Mouse (Mus musculus): ENCODE measurements around the gene Efs.

Gene Efs

DNA sequence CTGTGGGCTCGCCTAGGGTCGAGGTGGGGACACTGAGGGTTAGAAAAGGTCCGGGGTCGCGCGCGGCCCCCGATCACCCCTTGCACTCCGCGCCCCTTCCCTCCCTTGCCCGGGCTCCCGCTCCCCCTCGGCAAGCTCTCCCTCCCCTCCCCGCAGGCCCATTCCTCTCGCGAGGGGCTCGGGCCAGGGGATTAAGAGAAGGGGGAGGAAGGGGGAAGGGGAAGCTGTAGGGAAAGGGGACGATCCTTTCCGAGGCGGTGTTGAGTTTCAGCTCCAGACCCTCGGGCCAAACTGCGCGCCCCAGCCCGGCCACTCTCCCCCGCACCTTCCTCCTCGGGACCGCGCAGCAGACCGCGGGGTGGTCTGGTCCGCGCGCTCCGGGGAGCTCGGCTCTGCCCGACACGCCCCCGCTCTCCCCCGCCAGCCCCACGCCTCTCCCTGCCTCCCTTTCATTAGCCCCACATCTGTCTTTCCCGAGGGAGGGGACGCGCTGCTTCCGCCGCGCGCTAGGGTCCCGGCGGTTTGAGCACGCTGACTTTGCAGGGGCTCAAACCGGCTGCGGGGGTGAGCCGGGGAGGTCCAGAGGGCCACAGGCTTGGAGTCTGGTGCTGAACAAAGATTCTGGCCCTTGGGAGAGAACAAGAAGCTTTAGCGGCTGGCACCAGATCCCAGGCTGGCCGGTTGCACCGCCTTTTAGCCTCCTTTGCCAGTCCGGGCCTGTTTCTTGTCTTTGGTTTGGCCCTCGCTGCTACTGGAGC lies 654 bp upstream of the Efs start:
- DNase-seq (ENCODE audit: extremely low read depth, low read depth, low spot score), result peak; percentile 76

DNA sequence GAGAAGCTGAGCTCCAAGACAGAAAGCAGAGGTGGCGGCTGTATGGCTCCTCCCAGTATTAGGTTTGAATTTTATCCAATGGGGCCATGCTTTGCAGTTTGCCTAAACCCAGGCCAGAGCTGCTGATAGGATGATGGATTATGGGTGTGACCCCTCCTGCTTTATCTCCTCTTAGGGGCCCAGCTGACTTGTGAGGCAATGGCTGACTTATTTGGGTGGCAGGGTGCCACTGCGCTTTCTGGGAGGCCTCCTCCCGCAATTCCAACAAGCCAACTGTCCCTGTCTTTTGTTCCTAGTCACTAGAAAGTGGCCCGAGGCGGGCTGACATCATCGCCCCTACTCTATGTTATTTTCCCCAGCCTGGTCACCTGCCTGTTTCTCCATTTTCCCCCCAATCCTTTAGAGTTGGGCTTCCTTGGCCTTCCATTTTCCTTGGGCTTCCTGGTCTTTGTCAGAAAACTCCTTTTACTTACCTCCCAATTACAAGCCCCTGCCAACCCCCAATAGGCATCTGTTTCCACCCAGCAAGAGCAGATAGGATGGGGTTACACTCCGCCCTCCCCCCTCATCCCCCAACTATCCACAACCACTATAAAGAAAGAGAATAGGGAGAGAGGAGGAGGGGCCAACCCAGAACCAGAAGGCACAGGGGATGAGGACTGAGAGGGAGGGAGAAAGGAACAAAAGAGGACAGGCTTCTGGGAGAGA lies 1.1 kb downstream of the Efs start:
- DNase-seq (ENCODE audit: extremely low read depth, low read depth, low spot score), result peak; percentile 84

DNA sequence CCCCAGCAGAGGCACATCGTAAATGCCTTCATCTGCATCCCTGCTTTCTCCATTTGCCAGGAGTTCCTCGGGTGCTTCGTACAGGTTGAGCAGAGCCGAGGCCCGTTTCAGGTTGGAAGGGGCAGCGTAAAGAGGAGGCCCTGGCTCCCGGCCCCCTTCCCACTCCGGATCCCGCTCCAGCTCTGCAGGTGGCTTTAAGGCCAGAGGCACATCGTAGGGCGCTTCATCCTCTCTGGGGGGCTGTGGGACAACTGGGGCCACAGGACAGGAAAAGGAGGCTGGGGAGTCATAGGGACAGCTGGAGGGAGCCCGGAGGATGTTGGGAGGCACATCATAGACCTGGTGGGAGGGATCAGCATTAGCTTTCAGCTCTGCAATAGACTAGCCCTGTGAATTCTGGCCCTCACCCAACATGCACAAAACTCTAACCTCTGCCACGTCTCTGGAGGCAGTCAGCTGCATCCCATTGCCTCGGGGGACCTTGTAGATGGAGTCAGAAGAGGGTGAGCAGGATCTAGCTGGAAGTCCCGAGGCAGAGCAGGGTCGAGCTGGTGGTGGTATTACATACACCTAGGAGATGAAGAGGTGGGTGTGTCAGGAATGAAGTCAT lies 5.7 kb downstream of the Efs start:
- no peak for DNase-seq (ENCODE audit: extremely low read depth, low read depth, low spot score)

DNA sequence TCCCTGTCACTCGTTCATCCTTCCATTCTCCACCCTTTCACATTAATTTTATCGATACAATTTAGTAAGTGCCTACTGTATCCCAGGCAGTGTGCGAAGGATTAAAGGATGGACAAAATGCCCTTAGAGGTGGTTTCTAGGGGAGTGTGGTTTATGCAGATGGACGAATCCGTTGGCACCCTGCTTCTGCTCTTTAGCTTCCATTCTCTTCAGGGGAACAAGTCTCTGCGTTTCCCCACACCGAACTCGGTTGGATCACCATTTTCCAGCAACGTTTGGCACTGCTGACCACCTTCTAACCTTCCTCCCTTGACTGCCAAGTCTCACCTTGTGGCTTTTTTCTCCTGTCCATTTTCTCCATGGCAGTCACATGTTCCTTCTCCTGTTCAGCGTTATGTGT lies 12.6 kb downstream of the Efs start:
- no peak for DNase-seq (ENCODE audit: extremely low read depth, low read depth, low spot score)

DNA sequence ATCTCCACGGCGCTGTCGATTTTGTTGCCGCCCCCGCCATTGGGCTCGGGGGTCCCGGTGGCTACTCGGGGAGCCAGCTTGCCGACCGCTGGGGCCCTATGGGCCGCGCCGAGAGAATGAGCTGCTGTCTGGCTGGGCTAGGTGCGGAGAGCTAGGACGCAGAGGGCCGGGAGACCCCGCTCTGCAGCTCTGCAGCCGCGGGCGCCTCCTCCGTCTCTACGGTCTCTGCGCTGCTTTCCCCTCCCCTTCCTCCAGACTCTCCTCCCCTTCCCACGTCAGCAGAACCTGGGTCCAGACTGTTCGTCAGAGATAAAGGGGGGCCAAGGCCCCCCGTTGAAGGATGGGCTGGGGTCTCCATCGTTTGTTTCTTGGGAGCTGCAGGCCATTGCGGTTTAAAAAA lies 13.0 kb downstream of the Efs start, which contains the start of gene Slc22a17:
Gene Slc22a17 (minus strand): TSS at position 247 of the 400 bp plus-strand sequence.
- no peak for DNase-seq (ENCODE audit: extremely low read depth, low read depth, low spot score)

DNA sequence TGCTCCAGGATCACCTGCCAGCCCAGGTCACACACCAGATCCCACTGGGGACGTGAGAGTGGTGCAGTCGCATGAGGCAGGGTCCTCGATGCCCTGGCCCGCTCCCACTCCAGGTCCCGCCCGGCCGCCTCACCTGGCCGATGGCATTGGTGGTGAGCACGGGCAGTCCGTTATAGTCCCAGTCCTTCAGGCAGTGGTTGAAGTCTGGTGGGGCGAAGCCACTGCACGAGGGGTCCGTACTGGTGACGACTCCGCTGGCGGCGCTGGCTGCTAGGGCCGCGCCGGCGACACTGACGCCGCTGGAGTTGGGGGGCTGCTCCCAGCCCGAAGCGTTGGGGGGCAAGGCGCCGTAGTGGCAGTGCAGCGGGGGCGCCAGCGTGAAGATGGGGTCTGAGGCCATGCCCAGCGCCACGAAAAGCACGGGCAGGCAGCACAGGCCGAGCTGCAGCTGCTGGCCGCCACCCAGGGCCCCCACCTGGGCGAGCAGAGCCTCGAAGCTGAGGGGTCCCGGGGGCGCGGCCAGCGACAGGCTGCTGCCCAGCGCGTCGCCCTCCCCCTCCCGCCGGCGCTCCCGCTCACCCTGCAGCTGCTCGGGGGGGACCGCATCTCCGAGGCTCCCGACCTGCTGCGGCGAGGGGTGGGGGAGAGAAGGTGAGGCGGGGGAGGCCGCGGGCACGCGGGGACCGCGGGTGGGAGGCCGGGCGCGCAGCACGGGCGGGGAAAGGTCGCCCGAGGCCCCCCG lies 13.6 kb downstream of the Efs start:
- DNase-seq (ENCODE audit: extremely low read depth, low read depth, low spot score), result no peak

DNA sequence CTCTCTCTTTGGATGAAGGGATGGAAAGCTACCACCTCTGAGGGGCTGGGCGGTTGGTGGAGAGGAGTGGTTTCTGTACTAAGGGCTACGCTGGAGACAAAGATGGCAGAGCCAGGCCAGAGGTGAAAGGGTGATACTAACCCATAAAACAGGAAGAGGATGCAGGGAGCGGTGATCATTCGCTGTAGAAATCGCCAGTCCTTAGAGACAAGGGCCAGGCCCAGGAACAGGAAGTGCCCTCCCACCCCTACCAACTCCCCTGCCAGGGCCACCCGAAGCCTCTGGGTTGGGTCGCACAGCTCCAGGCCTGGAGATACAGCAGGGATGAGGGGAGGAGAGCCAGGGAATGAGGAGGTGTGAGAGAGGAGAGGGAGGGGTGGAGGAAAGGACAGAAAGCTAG lies 17.2 kb downstream of the Efs start:
- no peak for DNase-seq (ENCODE audit: extremely low read depth, low read depth, low spot score)

DNA sequence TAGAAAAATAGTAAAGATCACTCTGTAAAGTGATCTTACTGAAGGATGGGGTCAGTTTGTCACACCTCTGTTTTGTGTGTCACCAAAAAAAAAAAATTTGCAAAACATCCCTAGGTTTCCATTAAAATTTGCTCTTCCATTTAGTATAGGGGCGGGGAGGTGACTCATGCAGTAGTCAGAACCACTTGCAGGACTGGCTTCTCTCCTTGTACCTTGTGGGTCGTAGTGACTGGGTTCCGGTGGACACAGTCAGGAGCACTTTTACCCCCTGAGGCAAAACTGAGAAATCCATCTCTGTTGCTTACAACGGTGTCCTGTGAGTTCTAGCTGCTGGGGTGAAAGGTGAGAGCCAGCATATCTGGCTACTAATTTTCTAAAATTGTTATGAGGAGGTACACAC lies 22.3 kb downstream of the Efs start:
- DNase-seq (ENCODE audit: extremely low read depth, low read depth, low spot score), result no peak

DNA sequence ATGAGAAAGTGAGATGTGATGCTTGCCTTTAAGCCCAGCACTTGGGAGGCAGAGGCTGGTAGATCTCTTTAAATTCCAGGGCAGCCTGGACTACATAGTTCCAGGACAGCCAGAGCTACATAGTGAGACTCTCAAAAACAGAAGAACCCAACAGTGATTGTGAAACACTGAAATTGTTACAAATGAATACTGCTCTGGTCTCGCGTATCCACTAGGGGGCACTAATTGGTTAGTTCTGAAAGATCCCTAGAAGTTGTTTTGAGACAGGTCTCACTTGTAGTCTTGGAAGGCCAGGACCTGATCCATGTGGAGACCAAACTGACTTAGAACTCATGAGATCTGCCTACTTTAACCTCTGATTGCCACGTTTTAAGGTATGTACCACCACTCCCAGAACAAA lies 25.5 kb downstream of the Efs start:
- peak; percentile 46 for DNase-seq (ENCODE audit: extremely low read depth, low read depth, low spot score)

DNA sequence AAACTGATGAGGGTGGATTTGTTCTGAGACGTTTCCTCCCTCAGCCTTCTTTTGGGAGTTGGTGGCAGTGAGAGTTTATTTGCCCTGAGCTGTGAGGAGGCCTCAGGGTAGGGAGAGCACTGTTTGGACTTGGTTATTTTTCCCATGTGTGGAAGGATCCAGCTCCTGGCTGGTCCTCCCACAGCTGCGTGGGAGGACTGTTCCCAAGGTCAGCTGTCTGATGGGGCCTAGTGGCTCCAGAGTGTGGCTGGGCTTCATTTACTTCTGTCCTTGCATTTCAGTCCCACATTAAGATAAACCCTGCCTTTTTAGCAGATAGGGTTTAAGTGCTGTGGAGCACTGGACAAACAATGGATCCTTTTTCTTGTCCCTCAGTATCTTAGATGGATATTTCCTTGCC lies 28.5 kb downstream of the Efs start:
- DNase-seq (ENCODE audit: extremely low read depth, low read depth, low spot score), result no peak

DNA sequence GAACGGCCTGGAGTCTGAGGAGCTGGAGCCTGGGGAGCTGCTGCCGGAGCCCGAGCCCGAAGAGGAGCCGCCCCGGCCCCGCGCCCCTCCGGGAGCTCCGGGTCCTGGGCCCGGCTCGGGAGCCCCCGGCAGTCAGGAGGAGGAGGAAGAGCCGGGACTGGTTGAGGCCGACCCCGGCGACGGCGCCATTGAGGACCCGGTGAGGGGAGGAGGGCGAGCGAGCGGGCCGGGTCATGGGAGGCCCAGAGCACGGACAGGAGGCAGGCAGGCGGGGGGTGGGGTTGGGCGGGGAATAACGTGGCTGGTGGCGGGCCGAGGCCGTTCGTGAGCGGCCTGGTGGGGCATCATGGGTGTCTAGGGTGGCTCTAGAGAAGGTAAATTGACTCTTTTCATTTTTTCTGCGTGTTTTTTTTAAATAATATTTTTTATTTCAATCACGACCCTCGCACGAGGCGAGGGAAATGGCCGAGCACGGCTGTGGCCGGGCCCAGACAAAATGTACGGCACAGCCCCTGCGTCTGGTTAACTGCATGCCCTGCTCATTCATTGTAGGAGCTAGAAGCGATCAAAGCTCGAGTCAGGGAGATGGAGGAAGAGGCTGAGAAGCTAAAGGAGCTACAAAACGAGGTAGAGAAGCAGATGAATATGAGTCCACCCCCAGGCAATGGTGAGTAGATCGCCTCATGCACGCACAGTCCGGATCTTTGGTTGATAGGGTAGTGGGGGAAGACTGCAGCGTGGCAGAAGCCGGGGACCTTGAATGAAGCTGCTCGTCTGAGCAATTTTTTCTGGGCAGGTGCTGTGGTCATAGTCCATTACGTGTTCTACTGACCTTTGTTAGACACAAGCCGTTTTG lies 31.4 kb downstream of the Efs start:
- DNase-seq (ENCODE audit: extremely low read depth, low read depth, low spot score), result no peak

DNA sequence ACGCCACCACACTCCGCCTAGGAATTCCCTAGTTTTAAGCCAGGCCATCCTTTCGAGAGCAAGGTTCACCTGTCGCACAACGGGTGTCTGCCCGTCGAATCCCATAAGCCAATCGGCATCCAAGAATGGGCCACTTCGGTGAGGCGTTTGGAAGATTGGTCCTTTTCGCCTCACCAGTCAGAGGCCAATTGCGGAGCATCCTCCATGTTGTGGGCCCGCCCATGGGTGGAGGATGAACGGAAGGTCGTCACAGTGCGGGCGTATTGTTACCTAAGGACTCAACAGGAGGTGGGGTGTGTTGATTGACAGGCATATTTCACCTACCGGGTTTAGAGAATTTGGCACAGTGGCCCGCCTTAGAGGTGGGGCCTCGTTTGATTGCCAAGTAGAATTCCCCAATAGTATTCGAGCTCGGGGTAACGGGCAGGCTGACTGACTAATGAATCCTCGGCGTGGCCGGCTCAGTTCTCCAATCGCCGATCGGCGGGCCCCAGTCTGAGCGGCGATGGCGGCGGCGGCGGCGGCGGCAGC lies 32.2 kb downstream of the Efs start:
- peak; percentile 98 for DNase-seq (ENCODE audit: extremely low read depth, low read depth, low spot score)

DNA sequence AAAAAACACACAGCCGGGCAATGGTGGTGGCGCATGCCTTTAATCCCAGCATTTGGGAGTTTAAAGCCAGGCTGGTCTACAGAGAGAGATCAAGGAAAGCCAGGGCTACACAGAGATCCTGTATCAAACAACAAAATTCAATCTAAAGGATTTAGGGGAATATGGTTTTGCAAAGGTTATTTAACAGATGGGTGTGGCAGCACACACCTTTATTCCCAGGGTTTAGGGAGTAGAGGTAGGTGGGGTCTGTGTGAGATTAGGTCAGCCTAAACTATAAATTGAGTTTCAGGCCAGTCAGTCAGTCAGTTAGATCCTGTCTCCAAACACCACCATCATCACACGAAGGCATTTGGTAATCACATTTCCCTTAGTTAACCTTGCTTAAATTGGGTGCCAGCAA lies 33.7 kb downstream of the Efs start, which contains the start of gene Pabpn1:
Gene Pabpn1 (plus strand): TSS at position 301 of the 400 bp plus-strand sequence.
- no peak for DNase-seq (ENCODE audit: extremely low read depth, low read depth, low spot score)

DNA sequence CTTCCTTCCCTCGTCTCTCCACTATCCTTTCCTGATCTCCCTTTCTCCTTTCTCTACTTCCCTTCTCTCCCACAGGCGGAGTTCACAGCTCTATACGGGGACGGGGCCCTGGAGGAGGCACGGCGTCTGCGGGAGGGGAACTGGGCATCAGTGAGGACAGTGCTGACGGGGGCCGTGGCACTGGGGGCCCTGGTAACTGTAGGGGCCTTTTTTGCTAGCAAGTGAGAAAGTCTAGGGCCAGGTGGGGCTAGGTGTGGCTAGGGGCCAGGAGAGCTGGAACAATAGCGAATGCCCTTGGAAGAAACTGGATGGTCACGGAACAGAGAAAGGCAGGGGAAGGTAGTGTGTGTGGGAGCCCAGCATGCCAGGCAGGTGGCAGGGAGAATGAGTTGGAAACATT lies 40.6 kb downstream of the Efs start:
- no peak for DNase-seq (ENCODE audit: extremely low read depth, low read depth, low spot score)

DNA sequence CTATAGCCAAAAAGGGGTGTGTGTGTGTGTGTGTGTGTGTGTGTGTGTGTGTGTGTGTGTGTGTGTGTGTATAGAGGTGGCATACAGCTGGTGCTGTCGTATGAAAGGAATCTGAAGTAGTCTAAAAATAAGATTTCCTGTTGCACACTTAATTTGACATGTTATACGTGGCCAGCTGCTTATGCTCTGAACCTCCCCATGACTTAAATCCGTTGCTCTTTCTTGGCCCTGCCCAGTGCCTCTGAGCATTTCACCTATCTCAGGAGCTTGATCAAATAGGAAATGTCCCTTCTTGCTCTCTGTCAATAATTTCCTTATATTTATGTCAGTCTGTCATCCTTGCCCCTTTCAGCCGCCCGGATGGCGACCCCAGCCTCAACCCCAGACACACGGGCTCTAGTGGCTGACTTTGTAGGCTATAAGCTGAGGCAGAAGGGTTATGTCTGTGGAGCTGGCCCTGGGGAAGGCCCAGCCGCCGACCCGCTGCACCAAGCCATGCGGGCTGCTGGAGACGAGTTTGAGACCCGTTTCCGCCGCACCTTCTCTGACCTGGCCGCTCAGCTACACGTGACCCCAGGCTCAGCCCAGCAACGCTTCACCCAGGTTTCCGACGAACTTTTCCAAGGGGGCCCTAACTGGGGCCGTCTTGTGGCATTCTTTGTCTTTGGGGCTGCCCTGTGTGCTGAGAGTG lies 41.8 kb downstream of the Efs start:
- no peak for DNase-seq (ENCODE audit: extremely low read depth, low read depth, low spot score)

DNA sequence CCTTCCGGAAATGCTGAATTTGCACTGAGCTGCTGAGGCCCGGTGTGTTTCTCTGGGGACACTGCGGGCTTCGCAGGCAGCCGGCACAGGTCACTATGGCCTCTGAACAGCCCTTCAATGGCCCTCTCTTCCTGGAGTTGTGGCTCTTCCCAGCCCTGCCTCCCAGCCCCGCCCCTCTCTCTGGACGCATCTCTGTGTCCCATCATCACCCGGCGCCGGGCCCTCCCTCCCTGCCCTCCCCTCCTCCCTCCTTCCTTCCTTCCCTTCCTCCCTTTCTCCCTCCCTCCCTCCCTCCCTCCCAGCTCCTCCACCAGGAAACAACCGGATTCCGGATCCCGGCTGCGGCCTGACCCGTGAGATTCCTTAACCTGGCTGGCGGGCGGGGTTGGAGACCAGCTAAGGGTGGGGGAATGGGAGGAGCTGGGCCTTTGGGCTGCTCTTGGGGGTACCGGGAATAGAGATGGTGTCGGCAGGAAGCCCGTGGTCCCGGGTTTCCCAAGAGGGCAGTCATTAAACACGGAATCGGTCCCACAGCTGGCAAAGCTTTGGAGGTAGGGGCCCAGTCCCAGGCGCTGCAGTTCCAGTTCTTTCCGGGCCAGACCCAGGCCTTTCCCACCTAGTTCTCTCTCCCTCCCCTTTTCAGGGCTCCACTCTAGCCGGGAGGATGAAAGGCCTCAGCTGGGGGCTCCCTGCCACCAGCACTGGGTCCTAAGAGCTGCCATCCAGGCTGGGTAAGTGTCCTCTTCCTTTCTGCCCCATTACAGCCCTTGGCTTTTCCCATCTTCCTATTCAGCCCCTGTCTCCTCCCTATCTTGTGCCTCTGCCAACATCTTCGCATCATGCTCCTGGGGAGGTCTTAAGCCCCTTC lies 42.5 kb downstream of the Efs start, which contains the start of the genes Bcl2l2 and Gm20521:
Gene Bcl2l2 (plus strand): TSS at position 224 of the 868 bp plus-strand sequence.
Gene Gm20521 (plus strand): TSS at position 288 of the 868 bp plus-strand sequence.
- DNase-seq (ENCODE audit: extremely low read depth, low read depth, low spot score), result no peak

DNA sequence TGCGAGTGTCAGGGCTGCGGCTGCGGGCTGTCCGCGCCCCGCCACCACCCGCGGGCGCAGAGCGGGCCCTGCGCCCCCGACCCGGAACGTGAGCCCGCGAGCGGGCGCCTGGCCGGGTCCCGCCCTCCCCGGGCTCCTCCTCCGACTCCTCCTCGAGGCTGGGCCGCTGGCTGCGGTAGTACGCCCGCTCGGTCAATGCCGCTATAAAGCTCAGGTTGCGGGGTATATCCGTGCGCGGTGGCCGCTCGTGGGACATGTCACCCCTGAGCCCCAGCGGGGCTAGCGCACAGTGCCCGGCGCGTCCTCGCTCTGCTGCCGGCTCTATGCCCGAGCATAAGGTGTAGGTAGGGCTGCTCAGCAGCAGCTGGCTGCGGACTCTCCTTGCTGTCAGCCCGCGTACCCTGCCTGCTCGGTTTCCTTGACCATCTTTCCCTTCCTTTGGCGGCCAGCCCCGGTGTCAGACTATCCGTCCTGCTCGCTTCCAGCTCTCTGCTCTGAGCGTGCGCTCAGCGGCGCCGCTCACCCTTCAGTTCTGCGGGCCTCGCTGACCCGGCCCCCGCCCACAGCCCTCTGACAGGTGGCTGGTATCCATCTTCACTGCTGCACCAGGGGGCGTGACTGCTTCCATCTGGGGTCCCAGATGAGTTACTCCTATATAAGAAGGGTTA lies 48.7 kb downstream of the Efs start, which contains the start of gene Ppp1r3e:
Gene Ppp1r3e (minus strand): TSS at position 503 of the 668 bp plus-strand sequence.
- no peak for DNase-seq (ENCODE audit: extremely low read depth, low read depth, low spot score)

DNA sequence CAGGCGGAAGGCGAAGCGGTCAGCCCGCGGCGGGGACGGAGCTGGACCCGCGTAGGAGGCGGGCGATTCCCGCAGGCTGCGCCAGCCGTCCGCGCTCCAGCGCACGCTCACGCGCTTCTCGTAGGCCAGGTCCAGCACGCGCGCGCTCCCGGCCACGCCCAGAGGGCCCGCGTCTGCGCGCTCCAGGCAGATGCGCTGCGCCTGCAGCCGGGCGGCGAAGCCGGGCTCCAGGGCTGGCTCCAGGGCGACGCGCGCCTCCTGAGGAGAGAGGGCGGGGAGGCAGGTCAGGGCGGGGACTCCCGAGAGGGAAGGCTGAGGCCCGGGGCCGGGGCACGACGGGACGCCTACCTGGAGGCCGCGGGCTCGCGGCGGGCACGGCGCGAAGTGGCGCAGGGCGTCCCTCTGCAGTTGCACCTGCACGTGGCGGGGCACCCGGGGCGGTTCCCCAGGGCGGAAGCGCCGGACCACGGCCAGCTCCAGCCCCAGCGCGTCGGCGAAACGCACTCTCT lies 49.3 kb downstream of the Efs start:
- no peak for DNase-seq (ENCODE audit: extremely low read depth, low read depth, low spot score)
